ENCODE assay signal across 11 mouse cellular contexts in genomic region chr12:27849537-27849936, GRCm38 (mm10).
DNase-seq lines count a peak whose midpoint lies in the region; ATAC-seq lines count a peak whose summit lies in the region.
"Had no signal": no experiment of that assay in that cellular context is flagged by ENCODE, and none has a peak within 500 bp of the region (broad histone marks: within the 10 kb centered on the region; RNA-seq: fewer than 3 reads in every experiment).

No protein-coding gene starts in this region.

- H3K27me3 ChIP-seq in hindbrain, embryonic 10.5 days (ENCODE audit: insufficient read depth, poor library complexity, severe bottlenecking): no peaks in the 10 kb centered on the region
- H3K27me3 ChIP-seq in hindbrain, embryonic 14.5 days (ENCODE audit: control insufficient read depth, insufficient read depth, low read length): no peaks in the 10 kb centered on the region
- H3K27me3 ChIP-seq: limb, embryonic 12.5 days; midbrain, embryonic 12.5 days had no signal

- WGBS in hindbrain, embryonic 10.5 days: 93% methylated on average over 3 of the region's 3 CpGs
- WGBS in hindbrain, embryonic 14.5 days: 85% methylated on average over 3 of the region's 3 CpGs

- H3K4me1 ChIP-seq in hindbrain, embryonic 10.5 days (replicated peaks): peaks cover 8% of the 10 kb centered on the region; the same call in 1 of the 2 replicates
- no peaks in the 10 kb centered on the region for H3K4me1 ChIP-seq in hindbrain, embryonic 14.5 days (replicated peaks; ENCODE audit: control insufficient read depth, insufficient read depth, low read length)
- H3K4me1 ChIP-seq: limb, embryonic 12.5 days; midbrain, embryonic 12.5 days had no signal

- H3K27ac ChIP-seq in hindbrain, embryonic 10.5 days: peak overlapping the region; percentile 53; the same call in 1 of the 2 replicates
- no peak overlapping the region for H3K27ac ChIP-seq in hindbrain, embryonic 14.5 days
- H3K27ac ChIP-seq: limb, embryonic 12.5 days; midbrain, embryonic 12.5 days had no signal

- H3K9me3 ChIP-seq in hindbrain, embryonic 10.5 days: no peaks in the 10 kb centered on the region
- H3K9me3 ChIP-seq in hindbrain, embryonic 14.5 days (ENCODE audit: control insufficient read depth, low read length): no peaks in the 10 kb centered on the region
- H3K9me3 ChIP-seq: limb, embryonic 12.5 days; midbrain, embryonic 12.5 days had no signal

- H3K36me3 ChIP-seq in hindbrain, embryonic 10.5 days: no peaks in the 10 kb centered on the region
- no peaks in the 10 kb centered on the region for H3K36me3 ChIP-seq in hindbrain, embryonic 14.5 days (replicated peaks; ENCODE audit: control insufficient read depth, insufficient read depth)
- H3K36me3 ChIP-seq: limb, embryonic 12.5 days; midbrain, embryonic 12.5 days had no signal

- no peak overlapping the region for H3K4me2 ChIP-seq in hindbrain, embryonic 14.5 days (replicated peaks)
- H3K4me2 ChIP-seq: limb, embryonic 12.5 days; midbrain, embryonic 12.5 days had no signal

- DNase-seq in hindbrain, embryonic 10.5 days (ENCODE audit: low spot score): peak; percentile 15
- DNase-seq in hindbrain, embryonic 14.5 days (ENCODE audit: low spot score): no peak
- peak; percentile 36 for DNase-seq in retina, embryonic 14.5 days (ENCODE audit: low spot score)
- DNase-seq in retina, postnatal 1 day: no peak
- DNase-seq in adrenal gland, adult 2 months: peak; percentile 24
- DNase-seq in lung, postnatal 10 days: peak; percentile 19
- no peak for DNase-seq in thymus, adult 18-20 months
- DNase-seq in cerebellum, postnatal 36 days: no peak
- DNase-seq: right cerebral cortex, adult 18-20 months had no signal

- H3K4me3 ChIP-seq in hindbrain, embryonic 10.5 days: no peak overlapping the region
- no peak overlapping the region for H3K4me3 ChIP-seq in hindbrain, embryonic 14.5 days (replicated peaks; ENCODE audit: low read length)
- H3K4me3 ChIP-seq: limb, embryonic 12.5 days; midbrain, embryonic 12.5 days had no signal

- H3K9ac ChIP-seq in hindbrain, embryonic 14.5 days: no peak overlapping the region
- H3K9ac ChIP-seq: limb, embryonic 12.5 days; midbrain, embryonic 12.5 days had no signal

- ATAC-seq in hindbrain, embryonic 14.5 days (ENCODE audit: low FRiP score): no peak

Comparison
In these comparisons a context has a peak if more than half of its experiments do, and no peak if none do; other contexts are left out.
1. DNase-seq: peak in hindbrain, embryonic 10.5 days (single experiment), retina, embryonic 14.5 days (single experiment), adrenal gland, adult 2 months (single experiment) and lung, postnatal 10 days (single experiment); none in hindbrain, embryonic 14.5 days (single experiment), retina, postnatal 1 day (single experiment), thymus, adult 18-20 months (0 of 2) and cerebellum, postnatal 36 days (0 of 2).